Mouse (Mus musculus): ENCODE measurements around the gene Slc6a6.

- TF ChIP-seq EP300 (IDR thresholded peaks at IDR 0.05; ENCODE audit: insufficient read depth, low read depth, low read length) (peak; percentile 61; the same call in 1 of the 2 replicates), CTCF (IDR thresholded peaks at IDR 0.05; ENCODE audit: low read depth, low read length) (no peak)
Observed at GRCm38 (mm10) chr6:91721215-91721701, 37.4 kb downstream of the Slc6a6 start.
